Mouse (Mus musculus) urinary bladder, postnatal 10 days (tissue): ENCODE results near the gene Fgd3.

Source experiments
- DNase-seq: peaks from one replicate; pipeline ENCODE4 v3.0.0; 2022; ENCODE audit warnings: low spot score

Gene Fgd3

DNA sequence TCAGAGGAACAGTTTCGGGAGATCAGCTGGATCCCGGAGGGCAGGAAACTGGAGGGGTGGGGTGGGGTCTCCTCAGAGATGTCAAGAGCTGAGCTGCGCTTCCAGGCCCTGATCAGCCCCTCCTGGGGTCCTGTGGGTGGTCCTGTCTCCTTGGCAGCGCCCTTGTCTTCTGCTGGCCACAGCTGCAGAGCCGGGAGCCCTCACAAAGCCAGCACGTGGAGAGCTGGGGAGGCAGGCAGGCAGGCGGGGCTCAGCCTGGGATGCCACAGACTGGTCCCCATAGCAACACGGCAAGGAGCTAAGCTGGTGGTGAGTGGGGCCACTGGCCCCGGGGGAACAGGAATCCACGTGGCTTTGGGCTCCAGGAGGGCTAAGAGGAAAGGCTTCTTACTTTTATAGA, at the start of gene Fgd3:
TSS of gene Fgd3 (minus strand) at position 272 of the 400 bp plus-strand sequence.
- DNase-seq: no peak

DNA sequence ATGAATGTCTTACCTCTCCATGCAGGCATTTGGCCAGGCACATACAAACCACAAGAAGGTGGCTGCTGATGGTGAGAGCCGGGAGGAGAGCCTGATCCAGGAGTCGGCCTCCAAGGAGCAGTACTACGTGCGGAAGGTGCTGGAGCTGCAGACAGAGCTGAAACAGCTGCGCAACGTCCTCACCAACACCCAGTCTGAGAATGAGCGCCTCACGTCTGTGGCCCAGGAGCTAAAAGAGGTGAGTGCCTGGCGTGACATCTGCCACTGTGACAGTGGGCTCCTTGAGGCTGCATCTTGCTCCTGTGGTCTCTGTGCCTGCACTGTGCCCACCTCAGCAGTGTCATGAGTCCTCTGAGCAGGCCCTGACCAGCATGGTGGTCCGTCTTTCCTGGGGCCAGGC, 49.3 kb upstream of the Fgd3 start:
- no peak for DNase-seq

- DNase-seq: no peak
Measured at GRCm38 (mm10) chr13:49367657-49368440, 47.7 kb upstream of the Fgd3 start.

DNA sequence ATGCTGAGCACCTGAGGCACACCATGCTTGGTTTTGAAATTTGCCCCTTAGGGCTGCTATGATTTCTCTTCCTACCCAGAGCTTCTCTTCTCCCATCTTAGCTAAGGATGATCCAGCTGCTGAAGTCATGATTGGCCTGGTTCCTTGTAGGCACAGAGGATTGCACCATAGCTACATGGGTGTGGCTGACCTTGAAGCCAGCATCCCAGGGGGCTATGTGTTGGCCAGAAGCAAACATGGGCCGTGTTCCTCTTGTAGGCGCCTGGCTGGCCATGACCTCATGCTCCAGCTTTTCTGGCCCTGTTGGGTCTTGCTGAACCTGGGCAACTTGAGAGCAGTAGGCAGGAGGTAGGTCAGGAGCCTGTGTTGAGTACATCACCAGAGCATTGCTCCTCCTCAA, 44.6 kb upstream of the Fgd3 start:
- DNase-seq: no peak

DNA sequence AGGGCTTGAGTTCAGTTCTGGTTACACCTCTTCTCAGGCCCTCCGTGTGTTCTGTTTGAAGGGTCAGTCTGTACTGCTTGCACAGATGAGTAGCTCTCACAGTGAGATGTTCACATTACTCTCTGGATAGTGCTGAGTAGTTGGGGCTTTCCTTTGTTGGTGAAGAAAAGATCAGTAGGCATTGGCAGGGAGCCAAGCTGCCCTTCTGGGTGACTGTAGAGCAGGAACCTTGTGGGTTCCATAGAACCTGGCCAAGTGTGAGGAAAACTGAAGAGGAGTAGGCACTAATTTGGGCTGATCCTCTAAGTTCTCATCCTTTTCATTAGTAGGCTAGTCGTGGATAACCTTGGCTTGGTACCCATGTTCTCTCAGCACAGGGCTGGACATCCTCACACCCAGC, 42.7 kb upstream of the Fgd3 start:
- no peak for DNase-seq

DNA sequence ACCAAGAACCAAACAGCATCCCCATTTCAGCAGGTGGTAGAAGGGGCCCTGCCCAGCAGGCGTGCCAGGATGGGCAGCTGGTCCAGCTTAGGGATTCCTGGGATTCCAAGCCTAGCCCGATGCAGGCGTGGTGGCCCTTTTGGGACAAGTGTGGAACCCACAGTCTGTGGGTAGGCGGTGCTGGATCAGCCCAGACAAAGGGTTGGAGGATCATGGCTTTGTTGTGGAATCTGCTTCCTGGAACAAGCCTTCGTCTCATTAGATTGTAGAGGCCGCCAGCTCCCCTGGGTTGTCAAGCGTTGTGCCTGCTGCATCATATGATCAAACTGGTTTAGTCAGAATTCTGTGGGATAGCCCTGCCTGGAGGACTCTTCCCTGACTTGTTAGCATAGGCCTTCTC, 42.3 kb upstream of the Fgd3 start:
- DNase-seq: no peak

- no peak for DNase-seq
Measured at GRCm38 (mm10) chr13:49360906-49361406, 40.8 kb upstream of the Fgd3 start.

GRCm38 (mm10) chr13:49358184-49358583, 38.1 kb upstream of the Fgd3 start:
- DNase-seq: no peak

DNA sequence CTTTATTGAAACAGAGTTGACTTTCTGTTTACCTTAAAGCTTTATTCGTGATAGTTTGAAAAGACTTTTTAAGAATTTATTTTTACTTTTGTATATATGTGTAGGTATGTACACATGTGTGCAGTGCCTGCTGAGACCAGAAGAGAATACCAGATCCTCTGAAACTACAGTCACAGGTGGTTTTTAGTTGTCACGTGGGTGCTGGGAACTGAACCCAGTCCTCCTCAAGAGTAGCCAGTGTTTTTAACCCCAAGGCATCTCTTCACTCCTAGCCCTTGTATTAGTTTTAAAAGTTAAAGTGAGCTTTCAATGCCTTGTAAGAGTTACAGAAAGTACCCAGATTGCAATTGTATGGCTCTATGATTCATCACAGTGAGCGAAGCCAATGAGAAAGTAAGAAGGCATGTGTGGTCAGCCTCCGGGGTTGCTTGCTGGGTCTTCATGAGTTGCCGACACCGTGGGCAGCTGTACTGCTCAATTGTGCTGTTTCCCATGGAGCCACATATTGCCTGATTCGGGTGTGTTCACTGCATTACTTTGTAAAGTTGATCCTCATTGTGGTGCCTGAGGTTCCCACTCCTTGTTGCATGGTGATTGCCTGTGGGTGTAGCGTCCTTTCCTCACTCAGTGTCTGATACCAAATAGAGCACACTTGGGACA, 37.4 kb upstream of the Fgd3 start:
- no peak for DNase-seq

GRCm38 (mm10) chr13:49356090-49356489, 36.0 kb upstream of the Fgd3 start:
- no peak for DNase-seq

- DNase-seq: no peak
Measured at GRCm38 (mm10) chr13:49355461-49356061, 35.5 kb upstream of the Fgd3 start.

GRCm38 (mm10) chr13:49353991-49354507, 33.9 kb upstream of the Fgd3 start:
- no peak for DNase-seq

DNA sequence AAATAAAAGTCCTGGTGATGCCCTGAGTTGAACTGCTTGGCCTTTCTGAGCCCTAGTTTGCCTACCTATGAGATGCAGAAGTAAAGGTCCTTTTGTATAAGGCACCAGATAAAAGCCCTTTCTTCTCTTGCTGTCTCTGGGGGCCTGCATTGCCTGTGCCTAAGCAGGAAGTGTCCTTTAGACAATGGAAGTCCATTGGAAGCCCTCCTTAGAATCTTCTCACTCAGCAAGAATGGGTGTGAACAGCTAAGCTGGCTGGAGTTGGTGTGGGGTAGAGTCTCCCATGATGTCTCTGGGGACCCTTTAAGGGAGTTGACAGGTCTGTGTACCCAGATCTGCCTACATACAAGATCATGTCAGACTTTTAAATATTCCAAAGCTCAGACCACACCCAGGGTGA, 33.3 kb upstream of the Fgd3 start:
- DNase-seq: no peak

DNA sequence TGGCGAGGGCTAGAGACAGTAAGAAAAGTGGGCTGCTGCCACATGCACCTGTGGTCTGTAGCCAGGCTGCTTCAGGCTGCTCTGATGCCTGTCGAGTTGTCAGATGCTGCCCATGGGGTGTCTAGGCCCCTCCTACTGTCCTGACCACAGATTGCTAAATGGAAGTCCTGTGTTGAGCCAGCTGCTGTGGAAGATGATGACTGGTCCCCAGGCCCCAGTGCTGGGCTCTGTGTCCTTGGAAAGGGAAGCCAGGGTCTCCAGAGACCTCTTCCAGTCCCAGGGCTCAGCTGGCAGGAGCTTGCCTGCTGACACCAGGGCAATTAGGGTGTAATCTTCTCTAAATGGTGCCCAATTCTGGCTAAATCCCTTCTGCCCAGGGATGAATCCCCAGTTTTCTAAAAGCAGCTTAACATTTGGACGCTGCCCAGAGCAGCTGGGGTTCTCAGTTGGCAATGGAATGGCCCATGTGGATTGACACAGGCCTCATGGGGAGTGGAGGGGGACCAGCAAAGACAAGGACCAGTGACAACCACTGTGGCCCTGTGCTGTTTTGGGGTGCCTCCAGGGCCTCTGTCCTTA, 32.6 kb upstream of the Fgd3 start:
- DNase-seq: no peak

DNA sequence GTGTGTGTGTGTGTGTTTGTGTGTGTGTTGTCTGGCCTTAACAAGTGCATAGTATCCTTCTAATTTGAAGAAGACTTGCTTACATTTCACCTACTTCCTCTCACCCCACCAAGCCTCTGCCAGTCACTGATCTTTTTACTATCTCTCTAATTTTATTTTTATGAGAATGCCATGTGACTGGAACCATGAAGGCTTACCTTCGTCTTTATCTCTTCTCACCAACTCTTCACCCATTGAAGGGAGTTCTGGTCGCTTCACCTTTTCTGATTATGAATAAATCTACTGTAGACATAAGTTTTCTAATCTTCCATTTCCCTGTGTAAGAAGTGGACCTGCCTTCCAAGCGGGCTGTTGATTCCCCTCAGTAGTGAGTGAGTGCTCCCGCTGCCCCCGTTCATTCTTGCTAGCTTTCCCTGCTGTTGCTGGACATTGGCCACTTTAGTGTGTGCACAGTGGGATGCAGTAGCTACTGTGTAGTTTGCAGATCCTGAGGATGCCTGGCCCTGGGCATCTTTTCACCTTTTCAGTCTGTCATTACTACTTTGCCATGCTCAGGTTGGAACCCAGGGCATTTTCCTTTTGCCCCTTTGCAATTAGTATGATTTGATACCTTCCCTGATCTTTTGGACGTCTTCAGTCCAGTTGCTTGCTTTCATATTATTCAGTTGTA, 29.9 kb upstream of the Fgd3 start:
- DNase-seq: no peak

DNA sequence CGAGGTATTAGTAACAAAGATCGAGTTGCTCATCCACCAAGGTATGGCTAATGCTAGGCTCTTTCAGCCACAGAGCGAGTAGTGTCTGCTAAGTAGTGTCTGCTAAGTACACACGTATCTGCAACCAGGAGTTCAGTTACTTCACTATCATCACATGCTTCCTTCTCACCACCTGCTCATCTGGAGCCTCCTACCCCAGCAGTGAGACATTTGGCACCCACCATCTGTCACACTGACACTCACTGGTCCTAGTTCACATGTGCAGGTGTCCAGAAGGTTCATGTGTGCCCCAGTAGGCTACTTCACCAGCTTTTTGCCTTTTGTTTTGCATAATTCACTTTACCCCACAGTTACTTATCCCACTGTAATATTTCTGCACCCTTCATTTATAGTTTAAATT, 29.2 kb upstream of the Fgd3 start:
- no peak for DNase-seq

DNA sequence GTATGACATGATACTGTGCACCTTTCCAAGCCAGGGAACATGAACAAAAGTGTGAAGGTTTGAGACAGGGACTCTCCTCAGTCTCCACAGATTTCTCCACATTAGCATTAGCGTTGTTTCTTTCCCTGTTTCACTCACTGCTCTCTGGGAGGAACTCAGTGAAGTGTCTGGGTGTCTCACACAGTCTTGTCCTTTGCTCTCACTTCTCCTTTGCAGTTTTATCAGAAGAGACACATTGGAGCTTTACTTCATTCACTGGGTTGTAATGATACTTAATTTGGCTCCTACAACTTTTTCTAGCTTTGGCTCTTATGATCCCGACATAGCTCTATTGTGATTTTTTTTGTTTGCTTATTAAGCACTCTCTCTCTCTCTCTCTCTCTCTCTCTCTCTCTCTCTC, 28.4 kb upstream of the Fgd3 start:
- DNase-seq: no peak

- DNase-seq: no peak
Measured at GRCm38 (mm10) chr13:49345476-49345875, 25.4 kb upstream of the Fgd3 start.

DNA sequence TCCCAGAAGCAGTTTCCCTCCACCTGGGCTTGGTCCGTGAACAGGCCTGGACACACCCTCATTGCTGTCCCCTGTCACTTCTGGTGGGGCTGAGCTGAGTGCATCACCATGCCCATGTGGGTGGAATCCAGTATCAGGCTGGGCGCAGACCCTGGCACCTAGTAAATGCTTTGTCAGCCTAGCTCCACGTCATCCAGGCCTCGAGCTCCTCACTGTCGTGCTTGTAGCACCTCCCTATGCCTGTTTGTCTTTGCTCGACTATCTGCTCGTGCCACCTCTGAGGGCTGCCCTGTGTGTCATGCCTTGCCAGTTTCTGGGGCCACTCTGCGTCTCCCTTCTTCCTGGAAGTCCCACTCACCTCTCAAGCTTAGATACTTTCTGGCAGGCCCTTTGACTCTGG, 24.5 kb upstream of the Fgd3 start:
- DNase-seq: no peak

- DNase-seq: no peak
Measured at GRCm38 (mm10) chr13:49342723-49343100, 22.6 kb upstream of the Fgd3 start.

DNA sequence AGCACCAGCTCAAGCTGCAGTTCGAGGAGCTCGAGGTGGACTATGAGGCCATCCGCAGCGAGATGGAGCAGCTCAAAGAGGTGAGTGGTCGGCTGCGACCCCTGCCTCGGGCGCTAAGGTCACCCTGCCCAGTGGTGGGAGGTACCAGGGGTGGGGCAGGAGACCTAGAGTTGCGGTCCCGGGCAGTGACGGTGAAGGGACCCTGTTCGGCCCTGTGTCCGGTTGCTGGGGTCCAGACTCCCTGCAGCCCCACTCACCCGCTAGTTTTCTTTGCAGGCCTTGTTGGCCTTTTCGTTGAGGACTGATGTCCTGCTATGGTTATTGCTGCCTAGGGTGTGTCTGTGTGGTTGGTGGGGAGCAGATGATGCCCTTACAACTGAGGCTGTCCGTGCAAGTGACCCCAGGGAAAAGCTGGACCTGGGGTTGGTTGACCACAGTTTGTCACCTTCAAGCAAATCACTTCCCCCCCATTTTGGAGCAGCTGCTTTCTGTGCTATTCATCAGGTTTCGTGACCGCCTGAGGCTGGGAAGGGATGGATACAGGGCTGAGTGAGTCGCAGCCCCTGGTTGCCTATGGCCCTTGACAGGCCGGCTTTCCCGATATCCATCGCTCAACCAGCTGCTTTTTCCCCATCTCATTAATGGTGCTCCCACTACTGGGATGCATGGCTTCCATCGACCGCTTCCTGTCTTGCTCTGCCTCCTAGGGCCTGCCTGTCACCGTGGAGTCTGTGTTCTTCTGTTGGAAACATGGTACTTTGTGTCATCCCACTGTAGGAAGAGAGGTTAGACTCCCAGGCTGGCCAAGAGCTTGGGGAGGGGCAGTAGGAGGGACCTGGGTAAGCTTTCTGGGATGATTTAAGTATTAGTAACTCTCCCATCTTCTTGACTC, 22.0 kb upstream of the Fgd3 start:
- DNase-seq: no peak
